Mouse (Mus musculus) heart, embryonic 12.5 days (tissue): ENCODE results near the gene Akp3. TPM values are rescaled to one million over a fixed set of nuclear protein-coding genes. Genes with fewer than 3 reads are reported as not detected.

Source experiments
- ATAC-seq: fragments of 200-750 bp; cut with Nextera tagmentation; 2 replicates; pipeline ENCODE4 v1.8.0; 2017; ENCODE audit warnings: moderate TSS enrichment, moderate library complexity; ENCODE audit not compliant: insufficient number of reproducible peaks, low FRiP score
- H3K27ac ChIP-seq: fragments of 300-500 bp; sonication (generic); 2 replicates; pipeline ENCODE4 v1.5.1; 2016; ENCODE audit warnings: mild to moderate bottlenecking, moderate library complexity; ENCODE audit not compliant: poor library complexity, severe bottlenecking
- H3K27me3 ChIP-seq: fragments of 300-500 bp; sonication (generic); replicated peaks from 2 replicates; pipeline ENCODE4 v1.6.1; 2016; ENCODE audit warnings: mild to moderate bottlenecking, moderate library complexity
- H3K36me3 ChIP-seq: fragments of 300-500 bp; sonication (generic); 2 replicates; pipeline ENCODE4 v1.6.1; 2016; ENCODE audit warnings: mild to moderate bottlenecking, moderate library complexity
- H3K4me1 ChIP-seq: fragments of 300-500 bp; sonication (generic); replicated peaks from 2 replicates; pipeline ENCODE4 v1.6.1; 2016; ENCODE audit warnings: mild to moderate bottlenecking
- H3K4me2 ChIP-seq: fragments of 300-500 bp; sonication (generic); 2 replicates; pipeline ENCODE4 v1.6.1; 2016; ENCODE audit warnings: mild to moderate bottlenecking, moderate library complexity
- H3K4me3 ChIP-seq: fragments of 300-500 bp; sonication (generic); 2 replicates; pipeline ENCODE4 v1.5.1; 2016; ENCODE audit warnings: mild to moderate bottlenecking
- H3K9ac ChIP-seq: fragments of 300-500 bp; sonication (generic); 2 replicates; pipeline ENCODE4 v1.6.1; 2016; ENCODE audit warnings: mild to moderate bottlenecking, moderate library complexity
- H3K9me3 ChIP-seq: fragments of 300-500 bp; sonication (generic); replicated peaks from 2 replicates; pipeline ENCODE4 v1.6.1; 2016; ENCODE audit warnings: mild to moderate bottlenecking, moderate library complexity
- WGBS: fragments of 180-500 bp; shearing (Covaris S2); methylation state at CpG from one replicate; pipeline ENCODE4 v1.1.7; 2016; 5-methylcytosine and 5-hydroxymethylcytosine counted together
- polyA plus RNA-seq: library from polyadenylated mRNA; unstranded; fragments of >200 nt; fragmentation: Nextera tagmentation; extraction: Ambion mirVana; gene quantifications from 2 replicates; pipeline ENCODE4 v1.2.1, GENCODE M21; 2016

Gene Akp3
- polyA plus RNA-seq = not detected in 2 replicates

- Histone ChIP-seq H3K9me3 (no peaks in the 10 kb centered on the region), H3K27me3 (peaks cover 51% of the 10 kb centered on the region)
These were observed at the start of gene Akp3 for GRCm38 (mm10) chr1:87124673-87125072. Gene Akp3 (plus strand): TSS chr1:87124973.

GRCm38 (mm10) chr1:87086196-87086595, 38.6 kb upstream of the Akp3 start:
- Histone ChIP-seq H3K27ac (no peak overlapping the region), H3K9ac (no peak overlapping the region), H3K9me3 (no peaks in the 10 kb centered on the region), H3K36me3 (no peaks in the 10 kb centered on the region), H3K4me2 (no peak overlapping the region), H3K4me1 (no peaks in the 10 kb centered on the region), H3K4me3 (no peak overlapping the region), H3K27me3 (0 out of 2 replicates have a peak, but pooled peaks cover 7% of the 10 kb centered on the region)
- 73% methylated on average over 4 of the region's 4 CpGs for WGBS
- ATAC-seq = no peak

More at GRCm38 (mm10) chr1:87124673-87125072, at the start of gene Akp3:
- no peak within 1 kb of the TSS for H3K4me3 ChIP-seq
- peaks cover 6% of the 10 kb centered on the region for H3K4me1 ChIP-seq
- WGBS = 77% methylated on average over 6 of the region's 6 CpGs
- no peak within 1 kb of the TSS for H3K4me2 ChIP-seq
- no peak within 1 kb of the TSS for H3K27ac ChIP-seq
- H3K36me3 ChIP-seq = no peaks in the 10 kb centered on the region
- no peak for ATAC-seq
- H3K9ac ChIP-seq = no peak within 1 kb of the TSS

- Histone ChIP-seq H3K4me2 (no peak overlapping the region), H3K27me3 (0 out of 2 replicates have a peak, but pooled peaks cover 7% of the 10 kb centered on the region), H3K9me3 (no peaks in the 10 kb centered on the region), H3K36me3 (no peaks in the 10 kb centered on the region), H3K4me3 (no peak overlapping the region), H3K27ac (no peak overlapping the region), H3K4me1 (no peaks in the 10 kb centered on the region), H3K9ac (no peak overlapping the region)
- ATAC-seq = 0 out of 2 replicates have a peak, but pooled peaks have one; percentile 29
- 69% methylated on average over 17 of the region's 17 CpGs for WGBS
These were observed 37.8 kb upstream of the Akp3 start for GRCm38 (mm10) chr1:87086964-87087363.

GRCm38 (mm10) chr1:87089251-87089650, 35.5 kb upstream of the Akp3 start:
- Histone ChIP-seq H3K4me1 (no peaks in the 10 kb centered on the region), H3K9me3 (no peaks in the 10 kb centered on the region), H3K4me2 (no peak overlapping the region), H3K27ac (no peak overlapping the region), H3K9ac (no peak overlapping the region), H3K36me3 (no peaks in the 10 kb centered on the region), H3K27me3 (0 out of 2 replicates have a peak, but pooled peaks cover 7% of the 10 kb centered on the region), H3K4me3 (no peak overlapping the region)
- WGBS = 87% methylated on average over 11 of the region's 11 CpGs
- no peak for ATAC-seq

GRCm38 (mm10) chr1:87089828-87090227, 34.9 kb upstream of the Akp3 start, which contains the start of gene Alppl2:
Gene Alppl2 (minus strand): TSS chr1:87089928.
- Histone ChIP-seq H3K9ac (no peak within 1 kb of the TSS), H3K27ac (no peak within 1 kb of the TSS), H3K36me3 (no peaks in the 10 kb centered on the region), H3K27me3 (0 out of 2 replicates have a peak, but pooled peaks cover 7% of the 10 kb centered on the region), H3K4me1 (no peaks in the 10 kb centered on the region), H3K4me2 (no peak within 1 kb of the TSS), H3K4me3 (no peak within 1 kb of the TSS), H3K9me3 (no peaks in the 10 kb centered on the region)
- WGBS = 71% methylated on average over 4 of the region's 4 CpGs
- no peak for ATAC-seq

- Histone ChIP-seq H3K27me3 (peaks cover 26% of the 10 kb centered on the region), H3K9ac (no peak overlapping the region), H3K9me3 (no peaks in the 10 kb centered on the region), H3K4me2 (no peak overlapping the region), H3K4me3 (no peak overlapping the region), H3K4me1 (no peaks in the 10 kb centered on the region), H3K36me3 (no peaks in the 10 kb centered on the region), H3K27ac (no peak overlapping the region)
- ATAC-seq = no peak
- 79% methylated on average over 8 of the region's 8 CpGs for WGBS
These were observed 29.1 kb upstream of the Akp3 start for GRCm38 (mm10) chr1:87095642-87096041.

- no peaks in the 10 kb centered on the region for H3K4me1 ChIP-seq
- peak; percentile 64; the same call in 1 of the 2 replicates for ATAC-seq
- H3K27ac ChIP-seq = no peak overlapping the region
- H3K36me3 ChIP-seq = no peaks in the 10 kb centered on the region
- H3K9me3 ChIP-seq = no peaks in the 10 kb centered on the region
- WGBS = 17% methylated on average over 30 of the region's 30 CpGs
- no peak overlapping the region for H3K9ac ChIP-seq
- H3K4me2 ChIP-seq = peak overlapping the region; percentile 50
- H3K27me3 ChIP-seq = peaks cover 26% of the 10 kb centered on the region
- no peak overlapping the region for H3K4me3 ChIP-seq
These were observed 26.3 kb upstream of the Akp3 start for GRCm38 (mm10) chr1:87098358-87098975.

GRCm38 (mm10) chr1:87101411-87101810, 23.4 kb upstream of the Akp3 start, which contains the start of gene Alpi:
Gene Alpi (minus strand): TSS chr1:87101606.
- no peak within 1 kb of the TSS for H3K4me2 ChIP-seq
- ATAC-seq = no peak
- no peaks in the 10 kb centered on the region for H3K9me3 ChIP-seq
- H3K4me1 ChIP-seq = no peaks in the 10 kb centered on the region
- no peak within 1 kb of the TSS for H3K9ac ChIP-seq
- no peaks in the 10 kb centered on the region for H3K36me3 ChIP-seq
- H3K4me3 ChIP-seq = no peak within 1 kb of the TSS
- H3K27me3 ChIP-seq = peaks cover 26% of the 10 kb centered on the region
- WGBS = 77% methylated on average over 1 of the region's 1 CpGs
- H3K27ac ChIP-seq = no peak within 1 kb of the TSS

- Histone ChIP-seq H3K27me3 (peaks cover 22% of the 10 kb centered on the region), H3K4me3 (no peak overlapping the region), H3K27ac (no peak overlapping the region), H3K4me2 (no peak overlapping the region), H3K4me1 (no peaks in the 10 kb centered on the region), H3K9ac (no peak overlapping the region), H3K36me3 (no peaks in the 10 kb centered on the region), H3K9me3 (no peaks in the 10 kb centered on the region)
- ATAC-seq = no peak
- WGBS = 76% methylated on average over 3 of the region's 3 CpGs
These were observed 22.7 kb upstream of the Akp3 start for GRCm38 (mm10) chr1:87102114-87102513.

- H3K4me2 ChIP-seq = no peak overlapping the region
- H3K36me3 ChIP-seq = no peaks in the 10 kb centered on the region
- H3K4me1 ChIP-seq = no peaks in the 10 kb centered on the region
- peaks cover 13% of the 10 kb centered on the region for H3K27me3 ChIP-seq
- no peak overlapping the region for H3K27ac ChIP-seq
- WGBS = 84% methylated on average over 1 of the region's 1 CpGs
- H3K9me3 ChIP-seq = no peaks in the 10 kb centered on the region
- no peak overlapping the region for H3K4me3 ChIP-seq
- no peak for ATAC-seq
- no peak overlapping the region for H3K9ac ChIP-seq
These were observed 20.8 kb upstream of the Akp3 start for GRCm38 (mm10) chr1:87103936-87104335.

GRCm38 (mm10) chr1:87106536-87106935, 18.2 kb upstream of the Akp3 start:
- Histone ChIP-seq H3K9me3 (no peaks in the 10 kb centered on the region), H3K4me3 (no peak overlapping the region), H3K4me2 (no peak overlapping the region), H3K27me3 (no peaks in the 10 kb centered on the region), H3K27ac (no peak overlapping the region), H3K9ac (no peak overlapping the region), H3K4me1 (no peaks in the 10 kb centered on the region), H3K36me3 (no peaks in the 10 kb centered on the region)
- WGBS = 73% methylated on average over 8 of the region's 8 CpGs
- ATAC-seq = no peak

- Histone ChIP-seq H3K9me3 (no peaks in the 10 kb centered on the region), H3K36me3 (no peaks in the 10 kb centered on the region), H3K4me1 (no peaks in the 10 kb centered on the region), H3K4me3 (no peak overlapping the region), H3K27me3 (no peaks in the 10 kb centered on the region), H3K4me2 (no peak overlapping the region), H3K9ac (no peak overlapping the region), H3K27ac (no peak overlapping the region)
- no peak for ATAC-seq
- 84% methylated on average over 4 of the region's 4 CpGs for WGBS
These were observed 16.2 kb upstream of the Akp3 start for GRCm38 (mm10) chr1:87108564-87108963.
